Mouse (Mus musculus): ENCODE data around the gene Cyp21a1. TPM values are rescaled to one million over a fixed set of nuclear protein-coding genes. Genes with fewer than 3 reads are reported as not detected.
A peak's percentile ranks its signal among the peaks of the same experiment; 100 is the strongest.
"Not testable (repeated sequence)": the region's sequence is repeated elsewhere in the genome, so short reads cannot be mapped to it uniquely, and the experiment has no call there.

Gene Cyp21a1
- polyA plus RNA-seq, 1 experiment, result not detected

GRCm38 (mm10) chr17:34808599-34809205 is 4.3 kb upstream of the Cyp21a1 start:
- no peaks in the 10 kb centered on the region for H3K36me3 ChIP-seq (ENCODE audit: control insufficient read depth, insufficient read depth, low read length, poor library complexity, severe bottlenecking)

DNA sequence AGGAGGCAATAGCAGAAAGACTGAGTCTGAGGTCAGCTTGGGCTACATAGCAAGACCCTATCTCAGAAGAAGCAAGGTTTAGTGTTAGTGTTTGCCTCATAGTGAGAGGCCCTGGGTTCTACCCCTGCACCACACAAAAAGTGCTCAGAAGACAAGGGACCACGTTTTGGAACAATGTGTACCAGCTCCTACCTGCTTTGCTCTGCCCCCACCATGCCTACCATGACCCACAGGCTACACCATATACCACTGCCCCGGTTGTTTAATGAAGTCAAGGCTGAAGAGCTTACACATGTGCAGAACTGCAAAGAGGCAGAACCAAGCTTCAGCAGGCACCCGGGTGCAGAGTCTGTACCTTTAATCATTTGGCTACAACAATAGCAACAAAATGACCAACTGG is 2.8 kb upstream of the Cyp21a1 start:
- Histone ChIP-seq H3K27ac (ENCODE audit: insufficient read depth, low read length) (no peak overlapping the region), H3K27me3 (ENCODE audit: control insufficient read depth, insufficient read depth, low read length, poor library complexity, severe bottlenecking) (no peaks in the 10 kb centered on the region), H3K9ac (ENCODE audit: low read depth, poor library complexity, severe bottlenecking) (no peak overlapping the region), H3K4me1 (ENCODE audit: control insufficient read depth, insufficient read depth, low read length) (no peaks in the 10 kb centered on the region), H3K36me3 (ENCODE audit: control insufficient read depth, insufficient read depth, low read length, poor library complexity, severe bottlenecking) (no peaks in the 10 kb centered on the region), H3K9me3 (replicated peaks; ENCODE audit: control insufficient read depth, insufficient read depth, low read length, poor library complexity, severe bottlenecking) (no peaks in the 10 kb centered on the region), H3K4me3 (ENCODE audit: low read depth, low read length) (no peak overlapping the region)
- TF ChIP-seq CTCF (IDR thresholded peaks at IDR 0.05; ENCODE audit: low read depth, low read length) (no peak), EP300 (IDR thresholded peaks at IDR 0.05; ENCODE audit: insufficient read depth, low read depth, low read length) (no peak), POLR2A (IDR thresholded peaks at IDR 0.05; ENCODE audit: insufficient read depth, low read length) (no peak)

More at GRCm38 (mm10) chr17:34808599-34809205, 4.3 kb upstream of the Cyp21a1 start:
- no peak overlapping the region for H3K9ac ChIP-seq (ENCODE audit: low read depth, poor library complexity, severe bottlenecking)
- no peak for TF ChIP-seq POLR2A (IDR thresholded peaks at IDR 0.05; ENCODE audit: insufficient read depth, low read length)
- no peak overlapping the region for H3K27ac ChIP-seq (ENCODE audit: insufficient read depth, low read length)
- no peaks in the 10 kb centered on the region for H3K9me3 ChIP-seq (replicated peaks; ENCODE audit: control insufficient read depth, insufficient read depth, low read length, poor library complexity, severe bottlenecking)
- H3K4me1 ChIP-seq (ENCODE audit: control insufficient read depth, insufficient read depth, low read length), result no peaks in the 10 kb centered on the region
- H3K27me3 ChIP-seq (ENCODE audit: control insufficient read depth, insufficient read depth, low read length, poor library complexity, severe bottlenecking), result no peaks in the 10 kb centered on the region
- H3K4me3 ChIP-seq (ENCODE audit: low read depth, low read length), result no peak overlapping the region

GRCm38 (mm10) chr17:34804871-34805562 is 656 bp upstream of the Cyp21a1 start:
- Histone ChIP-seq H3K27me3 (ENCODE audit: control insufficient read depth, insufficient read depth, low read length, poor library complexity, severe bottlenecking) (no peaks in the 10 kb centered on the region), H3K9me3 (replicated peaks; ENCODE audit: control insufficient read depth, insufficient read depth, low read length, poor library complexity, severe bottlenecking) (no peaks in the 10 kb centered on the region), H3K36me3 (ENCODE audit: control insufficient read depth, insufficient read depth, low read length, poor library complexity, severe bottlenecking) (no peaks in the 10 kb centered on the region), H3K27ac (ENCODE audit: insufficient read depth, low read length) (no peak overlapping the region), H3K4me3 (ENCODE audit: low read depth, low read length) (no peak overlapping the region), H3K4me1 (ENCODE audit: control insufficient read depth, insufficient read depth, low read length) (no peaks in the 10 kb centered on the region), H3K9ac (ENCODE audit: low read depth, poor library complexity, severe bottlenecking) (no peak overlapping the region)
- peak; percentile 52 for TF ChIP-seq CTCF (IDR thresholded peaks at IDR 0.05; ENCODE audit: low read depth, low read length)
- no peak for TF ChIP-seq EP300 (IDR thresholded peaks at IDR 0.05; ENCODE audit: insufficient read depth, low read depth, low read length)
- no peak for TF ChIP-seq POLR2A (IDR thresholded peaks at IDR 0.05; ENCODE audit: insufficient read depth, low read length)

DNA sequence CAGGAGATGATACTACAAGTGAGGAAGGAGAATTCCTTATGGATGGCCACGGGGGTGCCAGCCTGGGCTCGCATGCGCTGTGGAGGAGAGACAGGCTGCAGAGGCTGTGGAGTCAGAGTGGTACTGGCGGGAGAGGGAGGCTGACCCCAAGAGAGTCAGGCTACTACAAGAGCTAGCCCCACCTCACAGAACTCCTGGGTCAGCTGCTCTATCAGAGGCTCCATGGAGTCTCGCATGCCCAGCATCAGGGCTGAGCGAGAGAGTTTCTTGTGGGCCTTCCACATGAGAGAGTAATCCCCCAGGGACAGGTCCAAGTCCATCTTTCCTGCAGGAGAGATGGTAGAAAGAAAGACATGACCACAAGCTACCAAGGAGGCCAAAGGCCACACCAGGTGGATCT is 994 bp downstream of the Cyp21a1 start:
- H3K27ac ChIP-seq (ENCODE audit: insufficient read depth, low read length); H3K4me1 ChIP-seq (ENCODE audit: control insufficient read depth, insufficient read depth, low read length); H3K4me3 ChIP-seq (ENCODE audit: low read depth, low read length); H3K27me3 ChIP-seq (ENCODE audit: control insufficient read depth, insufficient read depth, low read length, poor library complexity, severe bottlenecking); H3K9me3 ChIP-seq (replicated peaks; ENCODE audit: control insufficient read depth, insufficient read depth, low read length, poor library complexity, severe bottlenecking); H3K9ac ChIP-seq (ENCODE audit: low read depth, poor library complexity, severe bottlenecking); H3K36me3 ChIP-seq (ENCODE audit: control insufficient read depth, insufficient read depth, low read length, poor library complexity, severe bottlenecking): not testable (repeated sequence)

- H3K9ac ChIP-seq (ENCODE audit: low read depth, poor library complexity, severe bottlenecking); H3K27me3 ChIP-seq (ENCODE audit: control insufficient read depth, insufficient read depth, low read length, poor library complexity, severe bottlenecking); H3K4me1 ChIP-seq (ENCODE audit: control insufficient read depth, insufficient read depth, low read length); H3K9me3 ChIP-seq (replicated peaks; ENCODE audit: control insufficient read depth, insufficient read depth, low read length, poor library complexity, severe bottlenecking); H3K4me3 ChIP-seq (ENCODE audit: low read depth, low read length); H3K36me3 ChIP-seq (ENCODE audit: control insufficient read depth, insufficient read depth, low read length, poor library complexity, severe bottlenecking); H3K27ac ChIP-seq (ENCODE audit: insufficient read depth, low read length): not testable (repeated sequence)
Observed at GRCm38 (mm10) chr17:34802756-34803155, 1.6 kb downstream of the Cyp21a1 start.

DNA sequence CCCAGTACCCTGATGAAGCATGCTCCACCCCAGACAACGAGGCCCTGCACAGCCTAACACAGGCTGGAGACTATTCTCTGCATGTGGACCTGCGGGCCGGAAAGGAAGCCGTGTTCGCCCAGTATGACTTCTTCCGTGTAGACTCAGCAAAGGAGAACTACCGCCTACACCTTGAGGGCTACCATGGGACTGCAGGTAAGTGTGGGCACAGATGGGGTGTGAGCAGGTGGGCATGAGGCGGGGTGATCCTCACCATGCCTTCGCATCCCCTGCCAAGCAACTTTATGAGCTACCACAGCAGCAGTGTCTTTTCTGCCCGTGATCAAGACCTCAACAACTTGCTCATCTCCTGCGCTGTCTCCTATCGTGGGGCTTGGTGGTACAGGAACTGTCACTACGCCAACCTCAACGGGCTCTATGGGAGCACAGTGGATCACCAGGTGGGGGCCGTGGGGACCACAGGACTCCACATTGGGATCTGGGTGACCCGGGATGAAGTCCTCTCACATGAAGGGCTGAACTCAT is 3.5 kb downstream of the Cyp21a1 start:
- not testable (repeated sequence) for H3K4me3 ChIP-seq (ENCODE audit: low read depth, low read length); H3K27ac ChIP-seq (ENCODE audit: insufficient read depth, low read length); H3K9ac ChIP-seq (ENCODE audit: low read depth, poor library complexity, severe bottlenecking); H3K36me3 ChIP-seq (ENCODE audit: control insufficient read depth, insufficient read depth, low read length, poor library complexity, severe bottlenecking); H3K4me1 ChIP-seq (ENCODE audit: control insufficient read depth, insufficient read depth, low read length); H3K27me3 ChIP-seq (ENCODE audit: control insufficient read depth, insufficient read depth, low read length, poor library complexity, severe bottlenecking); H3K9me3 ChIP-seq (replicated peaks; ENCODE audit: control insufficient read depth, insufficient read depth, low read length, poor library complexity, severe bottlenecking)

Data from ES-Bruce4 (cell line).